ENCODE assay signal across 15 mouse cellular contexts in the genomic region with DNA sequence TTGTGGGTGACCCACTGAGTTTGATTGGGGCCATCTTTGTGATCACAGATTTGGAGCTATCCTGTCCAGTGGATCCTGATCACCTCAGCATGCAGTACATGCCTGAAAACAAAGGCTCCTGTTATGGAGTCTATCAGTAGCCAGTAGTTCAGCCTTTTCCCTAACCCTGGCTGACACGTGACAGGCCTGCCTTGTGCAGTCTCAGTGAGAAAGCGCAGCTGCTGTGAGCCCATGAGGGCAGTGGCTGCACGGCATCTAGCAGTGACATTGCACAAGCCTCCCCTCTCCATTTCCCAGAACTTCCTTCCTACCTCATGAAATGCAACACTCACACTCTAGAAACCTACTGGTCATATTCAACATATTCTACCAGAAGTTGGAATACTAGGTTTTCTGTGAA. TPM values are rescaled to one million over a fixed set of nuclear protein-coding genes. Genes with fewer than 3 reads are reported as not detected.
DNase-seq lines count a peak whose midpoint lies in the region; ATAC-seq and TF ChIP-seq lines count a peak whose summit lies in the region.
"Had no signal": no experiment of that assay in that cellular context is flagged by ENCODE, and none has a peak within 500 bp of the region (broad histone marks: within the 10 kb centered on the region; RNA-seq: fewer than 3 reads in every experiment).

No protein-coding gene starts in this region.

- intact Hi-C loops in gastrocnemius, adult 2 months (cut with DNase I) = no loop called here

- no peaks in the 10 kb centered on the region for H3K27me3 ChIP-seq in kidney, embryonic 15.5 days
- H3K27me3 ChIP-seq: embryonic facial prominence, embryonic 15.5 days; forebrain, embryonic 13.5 days; hindbrain, embryonic 15.5 days; midbrain, embryonic 12.5 days had no signal

- H3K4me2 ChIP-seq in kidney, embryonic 15.5 days = no peak overlapping the region
- H3K4me2 ChIP-seq: embryonic facial prominence, embryonic 15.5 days; forebrain, embryonic 13.5 days; hindbrain, embryonic 15.5 days; midbrain, embryonic 12.5 days had no signal

- no peak overlapping the region for H3K4me3 ChIP-seq in gastrocnemius, adult 2 months
- H3K4me3 ChIP-seq in kidney, embryonic 15.5 days (replicated peaks) = no peak overlapping the region
- H3K4me3 ChIP-seq: embryonic facial prominence, embryonic 15.5 days; forebrain, embryonic 13.5 days; hindbrain, embryonic 15.5 days; layer of hippocampus, adult 2 months; midbrain, embryonic 12.5 days had no signal

- peak; percentile 64 for DNase-seq in gastrocnemius, adult 2 months
- no peak for DNase-seq in gastrocnemius, postnatal 4 days (ENCODE audit: low spot score in 2 of 2)
- no peak for DNase-seq in kidney, adult 11 months
- peak; percentile 72 for DNase-seq in lung, postnatal 36 days
- DNase-seq in left cerebral cortex, adult 18-20 months (ENCODE audit: low spot score in 2 of 2) = no peak
- DNase-seq in T-cell, adult 2 months (ENCODE audit: low spot score) = no peak
- DNase-seq: adrenal gland, postnatal 25 days; right cerebral cortex, postnatal 4 days had no signal

- H3K27ac ChIP-seq in gastrocnemius, adult 2 months = peak overlapping the region; percentile 89
- H3K27ac ChIP-seq in kidney, embryonic 15.5 days = no peak overlapping the region
- H3K27ac ChIP-seq: embryonic facial prominence, embryonic 15.5 days; forebrain, embryonic 13.5 days; hindbrain, embryonic 15.5 days; layer of hippocampus, adult 2 months; midbrain, embryonic 12.5 days had no signal

- H3K9me3 ChIP-seq in kidney, embryonic 15.5 days (replicated peaks) = no peaks in the 10 kb centered on the region
- H3K9me3 ChIP-seq: embryonic facial prominence, embryonic 15.5 days; forebrain, embryonic 13.5 days; hindbrain, embryonic 15.5 days; midbrain, embryonic 12.5 days had no signal

- H3K36me3 ChIP-seq in kidney, embryonic 15.5 days = peaks cover 8% of the 10 kb centered on the region; the same call in 1 of the 2 replicates
- H3K36me3 ChIP-seq: embryonic facial prominence, embryonic 15.5 days; hindbrain, embryonic 15.5 days; midbrain, embryonic 12.5 days had no signal

- no peaks in the 10 kb centered on the region for H3K4me1 ChIP-seq in kidney, embryonic 15.5 days
- H3K4me1 ChIP-seq: embryonic facial prominence, embryonic 15.5 days; forebrain, embryonic 13.5 days; hindbrain, embryonic 15.5 days; midbrain, embryonic 12.5 days had no signal

- WGBS in kidney, embryonic 15.5 days = 50% methylated on average over 3 of the region's 3 CpGs

- peak; percentile 77 for ATAC-seq in kidney, embryonic 15.5 days (replicated peaks; ENCODE audit: low FRiP score)
- peak; percentile 38 for ATAC-seq in common myeloid progenitor, adult 5-6 weeks (replicated peaks; ENCODE audit: low read depth, poor library complexity, severe bottlenecking)

- TF ChIP-seq CTCF in gastrocnemius, adult 2 months (IDR thresholded peaks at IDR 0.05) = no peak

- no peak overlapping the region for H3K9ac ChIP-seq in kidney, embryonic 15.5 days
- H3K9ac ChIP-seq: embryonic facial prominence, embryonic 15.5 days; forebrain, embryonic 13.5 days; hindbrain, embryonic 15.5 days; midbrain, embryonic 12.5 days had no signal

RNA-seq across cellular contexts. Expression of a gene that starts 20.6 kb away (rescaled TPM):
- 100 to 1,000 TPM; 437 to 466 TPM for total RNA-seq in gastrocnemius, adult 2 months (2021)
- 100 to 1,000 TPM; 116 to 133 TPM for total RNA-seq in gastrocnemius, postnatal 4 days (2021)
- 39.0 and 39.9 TPM in 2 replicates for polyA plus RNA-seq in kidney, embryonic 15.5 days (2015; fragmentation: Nextera tagmentation; extraction: Ambion mirVana)
- 23.8 and 34.1 TPM in 2 replicates for total RNA-seq in common myeloid progenitor, adult 5-6 weeks (2017)
- total RNA-seq in left cerebral cortex, adult 18-20 months (2021) = 10 to 100 TPM; 30.0 to 31.7 TPM

Comparison
In these comparisons a context has a peak if more than half of its experiments do, and no peak if none do; other contexts are left out.
1. DNase-seq: peak in gastrocnemius, adult 2 months (single experiment) and lung, postnatal 36 days (single experiment); none in gastrocnemius, postnatal 4 days (0 of 2), kidney, adult 11 months (single experiment), left cerebral cortex, adult 18-20 months (0 of 2) and T-cell, adult 2 months (single experiment).